Mouse (Mus musculus): ENCODE results near the gene Kcng1. TPM values are rescaled to one million over a fixed set of nuclear protein-coding genes. Genes with fewer than 3 reads are reported as not detected.
A peak's percentile ranks its signal among the peaks of the same experiment; 100 is the strongest.

Gene Kcng1
- polyA plus RNA-seq, 1 experiment from 2014 or later, result 0.26 TPM

DNA sequence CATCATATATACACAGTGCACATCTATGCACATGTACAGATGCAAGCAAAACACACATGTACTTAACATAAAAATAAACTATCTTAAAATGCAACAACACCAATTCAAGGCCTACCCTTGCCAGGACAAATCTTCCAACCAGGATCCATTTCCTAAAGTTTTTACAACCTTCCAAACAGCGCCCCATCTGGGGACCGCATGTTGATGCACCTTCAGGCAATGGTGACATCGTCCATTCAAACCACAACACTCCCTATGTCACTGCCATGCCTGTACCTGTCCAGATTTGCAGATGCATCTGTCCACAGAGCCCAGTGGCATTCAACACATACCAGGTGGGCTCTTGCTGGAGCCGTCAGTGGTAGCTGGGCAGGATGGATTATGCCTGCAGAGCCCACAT lies 38.3 kb downstream of the Kcng1 start:
- 72% methylated on average over 4 of the region's 4 CpGs for WGBS
- ATAC-seq, result no peak
- Histone ChIP-seq H3K4me1 (ENCODE audit: insufficient read depth, low read depth, low read length) (no peaks in the 10 kb centered on the region), H3K27me3 (replicated peaks; ENCODE audit: insufficient read depth, low read length) (no peaks in the 10 kb centered on the region), H3K27ac (ENCODE audit: low read length) (no peak overlapping the region), H3K9ac (replicated peaks; ENCODE audit: low read depth) (no peak overlapping the region), H3K9me3 (ENCODE audit: low read length) (no peaks in the 10 kb centered on the region), H3K4me2 (replicated peaks; ENCODE audit: low read depth, low read length) (no peak overlapping the region), H3K4me3 (ENCODE audit: low read depth, low read length) (no peak overlapping the region), H3K36me3 (ENCODE audit: insufficient read depth, low read length) (no peaks in the 10 kb centered on the region)
- no peak; the same call in none of the 2 replicates for TF ChIP-seq CTCF (IDR thresholded peaks at IDR 0.05)
- TF ChIP-seq EP300 (IDR thresholded peaks at IDR 0.05), result no peak
- no peak for DNase-seq (ENCODE audit: low spot score)

DNA sequence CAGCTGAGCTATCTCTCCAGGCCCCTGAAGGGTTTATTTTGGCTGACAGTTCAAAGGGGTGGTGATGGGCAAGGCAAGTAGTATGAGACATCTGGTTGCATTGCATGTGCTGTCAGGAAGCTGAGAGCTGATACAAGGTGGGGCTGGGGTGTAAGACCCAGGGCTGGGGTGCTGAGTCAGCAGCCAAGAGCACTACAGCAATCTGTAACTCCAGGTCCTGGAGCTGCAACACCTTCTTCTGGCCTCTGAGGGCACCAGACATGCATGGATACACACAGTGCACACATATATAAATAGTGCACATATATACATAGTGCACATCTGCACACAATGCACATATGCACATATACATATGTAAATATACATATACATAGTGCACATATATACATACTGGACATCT lies 38.7 kb downstream of the Kcng1 start:
- no peak overlapping the region for H3K9ac ChIP-seq (replicated peaks; ENCODE audit: low read depth)
- peak; percentile 30 for DNase-seq (ENCODE audit: low spot score)

GRCm38 (mm10) chr2:168238335-168238734 lies 43.2 kb downstream of the Kcng1 start:
- WGBS, result 85% methylated on average over 4 of the region's 4 CpGs

More for the DNA sequence above, 38.7 kb downstream of the Kcng1 start:
- Histone ChIP-seq H3K27ac (ENCODE audit: low read length) (no peak overlapping the region), H3K4me3 (ENCODE audit: low read depth, low read length) (no peak overlapping the region), H3K27me3 (replicated peaks; ENCODE audit: insufficient read depth, low read length) (no peaks in the 10 kb centered on the region), H3K4me1 (ENCODE audit: insufficient read depth, low read depth, low read length) (no peaks in the 10 kb centered on the region), H3K36me3 (ENCODE audit: insufficient read depth, low read length) (no peaks in the 10 kb centered on the region), H3K4me2 (replicated peaks; ENCODE audit: low read depth, low read length) (no peak overlapping the region), H3K9me3 (ENCODE audit: low read length) (no peaks in the 10 kb centered on the region)
- ATAC-seq, result peak; percentile 35
- TF ChIP-seq CTCF (IDR thresholded peaks at IDR 0.05), result no peak
- TF ChIP-seq EP300 (IDR thresholded peaks at IDR 0.05), result no peak

DNA sequence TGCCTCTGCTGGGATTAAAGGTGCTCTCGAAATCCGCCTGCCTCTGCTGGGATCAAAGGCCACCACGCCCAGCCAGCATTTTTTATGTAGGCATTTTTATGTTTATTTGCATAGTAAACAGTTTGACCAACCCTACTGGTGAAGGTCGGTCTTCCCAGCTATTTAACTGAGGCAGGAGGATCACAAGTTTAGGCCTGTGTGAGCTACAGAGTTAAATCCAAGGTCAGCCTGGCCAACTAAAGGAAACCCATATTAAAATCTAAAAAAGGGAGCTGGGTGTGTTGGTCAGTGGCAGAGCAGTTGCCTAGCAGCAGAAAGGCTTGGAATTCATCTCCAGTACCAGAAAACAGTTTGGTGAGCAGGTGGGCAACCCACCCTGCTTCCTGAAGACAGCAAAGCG lies 48.2 kb downstream of the Kcng1 start:
- TF ChIP-seq EP300 (IDR thresholded peaks at IDR 0.05) (no peak), CTCF (IDR thresholded peaks at IDR 0.05) (no peak)
- ATAC-seq, result no peak
- H3K27ac ChIP-seq (ENCODE audit: low read length), result no peak overlapping the region
- no peaks in the 10 kb centered on the region for H3K27me3 ChIP-seq (replicated peaks; ENCODE audit: insufficient read depth, low read length)
- no peak overlapping the region for H3K4me3 ChIP-seq (ENCODE audit: low read depth, low read length)
- no peak for DNase-seq (ENCODE audit: low spot score)
- 89% methylated on average over 5 of the region's 5 CpGs for WGBS
- peaks cover 12% of the 10 kb centered on the region; the same call in 1 of the 2 replicates for H3K4me1 ChIP-seq (ENCODE audit: insufficient read depth, low read depth, low read length)
- H3K4me2 ChIP-seq (replicated peaks; ENCODE audit: low read depth, low read length), result no peak overlapping the region
- H3K9ac ChIP-seq (replicated peaks; ENCODE audit: low read depth), result no peak overlapping the region
- no peaks in the 10 kb centered on the region for H3K9me3 ChIP-seq (ENCODE audit: low read length)
- no peaks in the 10 kb centered on the region for H3K36me3 ChIP-seq (ENCODE audit: insufficient read depth, low read length)

More at GRCm38 (mm10) chr2:168238335-168238734, 43.2 kb downstream of the Kcng1 start:
- no peaks in the 10 kb centered on the region for H3K36me3 ChIP-seq (ENCODE audit: insufficient read depth, low read length)
- no peaks in the 10 kb centered on the region for H3K4me1 ChIP-seq (ENCODE audit: insufficient read depth, low read depth, low read length)
- H3K9me3 ChIP-seq (ENCODE audit: low read length), result no peaks in the 10 kb centered on the region
- no peak overlapping the region for H3K4me3 ChIP-seq (ENCODE audit: low read depth, low read length)
- ATAC-seq (no peak), DNase-seq (ENCODE audit: low spot score) (no peak)
- H3K4me2 ChIP-seq (replicated peaks; ENCODE audit: low read depth, low read length), result no peak overlapping the region
- H3K9ac ChIP-seq (replicated peaks; ENCODE audit: low read depth), result no peak overlapping the region
- TF ChIP-seq CTCF (IDR thresholded peaks at IDR 0.05), result no peak
- no peak for TF ChIP-seq EP300 (IDR thresholded peaks at IDR 0.05)
- H3K27ac ChIP-seq (ENCODE audit: low read length), result no peak overlapping the region
- no peaks in the 10 kb centered on the region for H3K27me3 ChIP-seq (replicated peaks; ENCODE audit: insufficient read depth, low read length)

GRCm38 (mm10) chr2:168231471-168231829 lies 50.1 kb downstream of the Kcng1 start:
- 50% methylated on average over 33 of the region's 33 CpGs for WGBS
- Histone ChIP-seq H3K36me3 (ENCODE audit: insufficient read depth, low read length) (no peaks in the 10 kb centered on the region; the same call in 1 of the 2 replicates), H3K4me1 (ENCODE audit: insufficient read depth, low read depth, low read length) (peaks cover 12% of the 10 kb centered on the region; the same call in 1 of the 2 replicates), H3K4me3 (ENCODE audit: low read depth, low read length) (peak overlapping the region; percentile 92), H3K27ac (ENCODE audit: low read length) (no peak overlapping the region), H3K4me2 (replicated peaks; ENCODE audit: low read depth, low read length) (peak overlapping the region; percentile 98), H3K9me3 (ENCODE audit: low read length) (no peaks in the 10 kb centered on the region), H3K9ac (replicated peaks; ENCODE audit: low read depth) (peak overlapping the region; percentile 90), H3K27me3 (replicated peaks; ENCODE audit: insufficient read depth, low read length) (no peaks in the 10 kb centered on the region)
- ATAC-seq (no peak), DNase-seq (ENCODE audit: low spot score) (no peak)
- TF ChIP-seq EP300 (IDR thresholded peaks at IDR 0.05), result no peak
- TF ChIP-seq CTCF (IDR thresholded peaks at IDR 0.05), result no peak

DNA sequence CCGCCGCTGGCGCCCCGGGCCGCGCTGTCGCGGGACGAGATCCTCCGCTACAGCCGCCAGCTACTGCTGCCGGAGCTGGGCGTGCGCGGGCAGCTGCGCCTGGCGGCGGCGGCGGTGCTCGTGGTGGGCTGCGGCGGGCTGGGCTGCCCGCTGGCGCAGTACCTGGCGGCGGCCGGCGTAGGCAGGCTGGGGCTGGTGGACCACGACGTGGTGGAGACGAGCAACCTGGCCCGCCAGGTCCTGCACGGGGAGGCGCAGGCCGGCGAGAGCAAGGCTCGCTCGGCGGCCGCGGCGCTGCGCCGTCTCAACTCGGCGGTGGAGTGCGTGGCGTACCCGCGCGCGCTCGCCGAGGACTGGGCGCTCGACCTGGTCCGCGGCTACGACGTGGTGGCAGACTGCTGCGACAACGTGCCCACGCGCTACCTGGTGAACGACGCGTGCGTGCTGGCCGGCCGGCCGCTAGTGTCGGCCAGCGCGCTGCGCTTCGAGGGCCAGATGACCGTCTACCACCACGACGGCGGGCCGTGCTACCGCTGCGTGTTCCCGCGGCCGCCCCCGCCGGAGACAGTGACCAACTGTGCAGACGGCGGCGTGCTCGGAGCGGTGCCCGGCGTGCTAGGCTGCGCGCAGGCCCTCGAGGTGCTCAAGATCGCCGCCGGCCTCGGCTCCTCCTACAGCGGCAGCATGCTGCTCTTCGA lies 50.6 kb downstream of the Kcng1 start:
- no peak for TF ChIP-seq CTCF (IDR thresholded peaks at IDR 0.05)
- TF ChIP-seq EP300 (IDR thresholded peaks at IDR 0.05), result no peak
- 3% methylated on average over 89 of the region's 105 CpGs for whole genome bisulfite sequencing
- H3K36me3 ChIP-seq (ENCODE audit: insufficient read depth, low read length), result peaks cover 5% of the 10 kb centered on the region; the same call in 1 of the 2 replicates
- no peaks in the 10 kb centered on the region for H3K9me3 ChIP-seq (ENCODE audit: low read length)
- DNase-seq (ENCODE audit: low spot score) (peak; percentile 10), ATAC-seq (peak; percentile 67)
- peak overlapping the region; percentile 94 for H3K27ac ChIP-seq (ENCODE audit: low read length)
- H3K4me3 ChIP-seq (ENCODE audit: low read depth, low read length), result peak overlapping the region; percentile 92
- peaks cover 12% of the 10 kb centered on the region; the same call in 1 of the 2 replicates for H3K4me1 ChIP-seq (ENCODE audit: insufficient read depth, low read depth, low read length)
- no peaks in the 10 kb centered on the region for H3K27me3 ChIP-seq (replicated peaks; ENCODE audit: insufficient read depth, low read length)
- peak overlapping the region; percentile 90 for H3K9ac ChIP-seq (replicated peaks; ENCODE audit: low read depth)
- H3K4me2 ChIP-seq (replicated peaks; ENCODE audit: low read depth, low read length), result peak overlapping the region; percentile 98

Measured in lung, postnatal 0 days (tissue).